Mouse (Mus musculus) heart, adult 2 months (tissue): ENCODE data around the gene Cfap54.

Experiments used
- CTCF ChIP-seq: fragments of 200-600 bp; IDR thresholded peaks from 2 replicates; pipeline ENCODE4 v1.8.1; 2022; ENCODE audit warnings: antibody characterized with exemption, mild to moderate bottlenecking, moderate library complexity
- EP300 ChIP-seq: fragments of 200-500 bp; IDR thresholded peaks from 2 replicates; pipeline ENCODE4 v1.6.1; 2011; ENCODE audit warnings: low read depth, low read length, control low read depth; ENCODE audit not compliant: insufficient read depth
- POLR2A ChIP-seq: fragments of 200-500 bp; IDR thresholded peaks from 2 replicates; pipeline ENCODE4 v1.6.1; 2011; ENCODE audit warnings: mild to moderate bottlenecking, low read depth, low read length, control low read depth; ENCODE audit not compliant: insufficient read depth

- TF ChIP-seq POLR2A (no peak), EP300 (no peak), CTCF (no peak)
Observed at GRCm38 (mm10) chr10:92937741-92938285, 143.6 kb downstream of the Cfap54 start.
